Mouse (Mus musculus): ENCODE data around the gene Zp2.
A peak's percentile ranks its signal among the peaks of the same experiment; 100 is the strongest.

The Zp2 gene

DNA sequence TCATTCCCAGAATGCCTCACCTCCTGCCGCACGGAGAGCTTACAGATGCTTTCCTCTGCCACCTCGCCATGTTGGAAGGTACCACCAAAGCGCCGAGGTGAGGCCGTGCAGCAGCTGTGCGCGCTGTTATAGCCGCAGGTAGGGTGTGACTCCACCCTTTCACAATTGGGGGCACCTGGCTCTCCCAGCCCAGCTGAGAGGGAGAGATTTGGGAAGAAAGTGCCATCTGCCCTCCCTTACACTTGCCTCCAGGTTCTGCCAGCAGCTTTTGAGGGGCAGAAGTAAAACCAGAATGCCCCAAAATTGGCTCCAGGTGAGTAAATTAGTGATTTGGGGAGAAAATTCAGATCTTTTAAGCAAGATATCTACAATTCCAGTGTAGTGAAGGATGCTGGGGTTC lies at the start of gene Zp2:
TSS of gene Zp2 (minus strand) at position 101 of the 400 bp plus-strand sequence.
- no peak for DNase-seq

DNA sequence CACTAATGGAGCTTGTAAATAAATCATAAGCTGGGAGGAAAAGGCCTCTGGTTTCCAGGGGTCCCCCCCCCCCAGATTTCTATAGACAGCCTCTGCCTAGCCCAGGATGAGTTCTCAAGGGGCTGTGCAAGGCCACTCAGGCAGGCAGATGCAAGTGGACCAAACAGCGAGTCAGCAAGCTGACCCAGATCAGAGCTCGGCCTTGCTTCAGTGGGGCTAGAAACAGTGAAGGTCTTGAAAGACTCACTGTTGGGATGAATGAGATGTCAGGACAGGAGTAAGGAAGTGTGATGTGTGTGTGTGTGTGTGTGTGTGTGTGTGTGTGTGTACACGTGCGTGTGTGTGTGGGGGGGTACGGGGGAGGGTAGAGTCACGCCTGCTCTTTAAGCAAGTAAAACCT lies 47.7 kb upstream of the Zp2 start:
- no peak for DNase-seq

DNA sequence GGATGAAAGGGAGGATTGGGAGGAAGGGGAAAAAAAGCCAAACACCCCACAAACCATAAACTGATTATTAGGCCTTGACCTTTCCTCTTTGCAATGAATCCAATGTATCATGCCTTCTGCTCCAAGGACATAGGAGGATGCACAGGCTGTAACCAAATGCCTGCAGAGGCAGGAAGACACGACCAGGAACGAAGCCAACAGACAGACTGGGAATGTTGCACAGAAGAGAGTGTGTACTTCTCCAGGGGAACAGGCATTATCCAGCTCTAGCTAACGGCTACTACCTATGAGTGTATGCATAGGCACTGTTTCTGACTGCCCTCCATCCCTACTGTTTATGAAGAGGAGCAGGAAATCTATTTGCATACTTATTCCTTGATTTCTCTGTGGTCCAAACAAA lies 47.1 kb upstream of the Zp2 start:
- no peak for DNase-seq

DNA sequence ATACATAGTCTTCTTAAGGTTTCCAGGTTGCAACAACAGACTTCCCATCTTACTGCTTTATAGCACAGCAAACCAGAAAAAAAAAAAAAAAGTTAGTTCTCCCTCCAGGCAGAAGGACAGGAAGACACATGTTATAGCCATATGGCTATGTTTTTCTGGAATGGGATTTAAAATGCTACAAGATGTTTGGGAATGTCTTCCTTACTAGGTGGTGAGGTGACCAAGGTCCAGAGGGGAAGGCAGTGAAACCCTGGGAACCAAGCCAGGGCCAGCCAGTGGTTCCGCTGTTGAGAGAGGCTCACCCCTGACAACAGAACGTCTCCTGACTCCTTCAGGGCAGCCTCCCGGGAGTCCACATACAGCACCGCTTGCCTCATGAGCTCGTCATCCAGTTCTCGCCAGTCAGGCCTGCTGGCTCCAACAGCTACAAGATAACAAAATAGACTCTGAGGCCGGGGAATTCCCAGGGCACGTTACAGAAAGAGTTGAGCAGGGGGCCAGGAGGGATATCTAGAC lies 45.1 kb upstream of the Zp2 start:
- DNase-seq: peak; percentile 85

DNA sequence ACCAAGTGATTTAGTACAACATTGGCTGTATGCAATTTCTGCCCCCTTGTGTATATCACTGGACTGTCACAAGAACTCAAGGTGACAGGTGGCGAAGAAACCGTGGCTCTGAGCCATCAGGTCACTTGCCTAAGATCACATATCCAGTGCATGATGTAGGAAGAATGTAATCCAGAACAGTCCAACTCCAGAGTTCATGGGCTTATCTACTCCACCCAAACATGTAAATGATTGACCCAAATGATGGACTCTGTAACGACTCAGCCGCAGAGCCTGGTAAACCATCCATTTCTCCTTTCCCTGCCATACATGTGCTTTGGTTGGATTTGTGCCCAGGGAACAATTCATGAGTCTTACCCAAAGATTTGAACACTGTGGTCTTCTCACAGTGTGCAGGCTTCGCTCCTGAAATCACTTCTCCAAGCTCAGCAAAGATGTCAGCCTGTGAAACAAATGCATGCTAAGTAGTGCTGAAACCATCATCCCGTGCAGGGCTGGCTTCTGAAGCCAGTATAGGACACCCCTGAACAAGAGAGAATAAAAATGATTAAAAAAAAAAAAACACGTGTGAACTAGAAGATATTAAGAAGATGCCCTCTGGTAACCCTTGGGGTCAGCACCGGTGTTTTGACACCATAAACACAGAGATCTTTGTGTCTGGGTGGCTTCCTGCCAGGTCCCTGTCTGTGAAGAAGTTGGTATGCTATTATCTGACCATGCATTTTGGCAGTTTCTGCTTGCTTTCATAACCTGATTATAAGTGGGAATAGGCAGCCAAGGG lies 44.5 kb upstream of the Zp2 start:
- DNase-seq: peak; percentile 80

DNA sequence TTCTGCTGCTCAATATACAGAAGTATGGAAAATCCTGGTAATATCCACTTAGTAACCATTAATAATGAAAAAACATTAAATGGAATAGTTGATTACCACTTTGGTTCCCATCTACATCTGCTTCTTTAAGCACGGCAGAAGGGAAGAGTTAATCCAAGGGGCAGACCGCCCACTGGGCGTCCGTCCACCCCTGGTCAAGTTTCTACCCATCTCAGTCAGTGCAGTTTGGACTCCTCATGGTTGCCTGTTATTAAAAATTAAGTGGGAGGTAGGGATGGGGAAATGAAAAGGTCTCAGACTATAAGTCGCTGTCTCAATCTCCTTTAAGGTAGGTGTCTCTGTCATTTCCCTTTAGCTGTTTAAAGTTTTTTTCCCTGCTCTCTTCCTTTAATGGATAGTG lies 43.9 kb upstream of the Zp2 start:
- no peak for DNase-seq

DNA sequence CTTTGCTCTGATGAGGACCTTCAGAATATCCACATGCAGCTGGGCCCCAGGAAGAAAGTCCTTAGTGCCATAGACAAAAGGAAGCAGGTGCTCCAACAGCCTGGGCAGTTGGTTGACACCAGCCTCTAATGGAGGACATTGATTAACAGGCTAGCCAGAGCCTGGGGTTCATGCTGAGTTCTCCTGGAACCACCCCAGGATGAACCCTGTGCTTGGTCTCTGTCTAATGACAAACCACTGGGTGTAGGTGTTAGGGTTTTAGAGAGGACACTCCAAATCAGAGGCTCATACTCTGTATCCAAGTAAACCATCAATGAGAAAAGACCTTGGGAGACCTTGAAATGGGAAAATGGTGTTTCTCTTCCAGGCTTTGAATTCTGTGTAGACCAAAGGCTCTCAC lies 37.8 kb upstream of the Zp2 start:
- DNase-seq: no peak

DNA sequence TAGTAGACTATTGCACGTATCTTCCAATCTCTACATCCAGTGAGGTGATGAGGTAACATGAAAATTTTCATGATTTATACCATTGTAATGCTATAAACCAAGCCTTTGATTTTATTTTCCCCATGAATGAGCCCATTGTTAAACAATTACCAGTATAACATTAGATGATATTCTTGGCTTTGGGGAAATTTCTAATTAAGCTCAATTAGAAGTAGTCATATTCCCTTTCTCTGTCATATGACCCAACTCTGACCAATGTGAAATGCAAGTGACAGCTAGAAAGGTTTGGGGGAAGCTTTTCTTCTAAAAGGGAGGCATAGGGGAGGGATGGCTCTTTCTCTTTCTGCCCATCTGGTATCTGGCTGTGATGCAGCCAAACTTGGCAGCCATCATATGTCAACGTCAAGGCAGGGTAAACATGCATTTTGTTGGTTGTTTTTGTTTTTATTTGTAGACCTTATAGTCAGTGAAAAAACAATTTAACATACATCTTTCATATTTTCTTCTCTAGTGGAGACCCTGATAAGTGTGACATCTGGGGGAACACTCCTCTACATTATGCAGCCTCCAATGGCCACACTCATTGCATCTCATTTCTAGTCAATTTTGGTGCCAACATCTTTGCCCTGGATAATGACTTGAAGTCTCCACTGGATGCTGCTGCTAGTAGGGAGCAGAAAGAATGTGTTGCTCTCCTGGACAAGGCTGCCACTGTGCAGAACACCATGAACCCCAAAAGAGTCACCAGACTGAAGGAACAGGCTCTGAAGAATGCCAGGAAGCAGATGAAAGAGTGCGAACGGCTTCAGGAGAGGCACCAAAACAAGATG lies 36.5 kb upstream of the Zp2 start:
- DNase-seq: no peak

DNA sequence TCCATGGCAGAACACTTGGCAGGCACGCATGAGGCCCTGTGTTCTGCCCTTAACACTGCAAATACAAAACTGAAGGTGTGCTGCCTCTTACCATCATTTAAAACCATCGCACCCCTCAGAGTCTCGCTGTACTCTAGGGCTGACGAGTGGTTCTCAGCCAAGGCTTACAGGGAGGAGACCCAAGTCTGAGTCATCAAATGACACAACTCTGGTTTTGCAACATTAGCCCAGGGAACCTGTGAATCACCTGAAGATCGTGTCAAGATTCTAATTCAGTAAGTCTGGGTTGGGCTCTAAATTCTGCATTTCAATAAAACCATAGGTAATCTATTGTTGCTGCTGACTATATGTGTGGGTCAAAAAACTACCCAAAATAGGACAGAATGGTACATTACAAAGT lies 35.5 kb upstream of the Zp2 start:
- no peak for DNase-seq

DNA sequence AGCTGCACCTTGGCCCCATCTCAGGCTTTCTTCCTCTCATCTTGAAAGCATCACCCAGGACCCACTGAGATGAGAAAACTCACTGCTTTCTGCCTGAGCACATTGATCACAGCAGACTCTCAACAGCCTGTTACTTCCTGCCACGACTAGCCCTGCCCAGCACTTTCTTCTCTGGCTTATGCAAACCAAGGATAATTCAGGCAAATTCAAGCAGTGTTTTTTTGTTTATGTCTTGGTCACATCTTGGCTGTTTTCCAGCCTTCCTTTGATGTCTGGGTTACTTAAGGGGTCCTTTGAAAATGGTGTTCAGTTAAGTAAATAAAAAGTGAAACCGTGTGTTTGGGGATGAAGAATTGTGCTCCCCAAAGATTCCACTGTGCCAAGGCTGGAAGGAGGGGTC lies 33.8 kb upstream of the Zp2 start:
- DNase-seq: no peak

DNA sequence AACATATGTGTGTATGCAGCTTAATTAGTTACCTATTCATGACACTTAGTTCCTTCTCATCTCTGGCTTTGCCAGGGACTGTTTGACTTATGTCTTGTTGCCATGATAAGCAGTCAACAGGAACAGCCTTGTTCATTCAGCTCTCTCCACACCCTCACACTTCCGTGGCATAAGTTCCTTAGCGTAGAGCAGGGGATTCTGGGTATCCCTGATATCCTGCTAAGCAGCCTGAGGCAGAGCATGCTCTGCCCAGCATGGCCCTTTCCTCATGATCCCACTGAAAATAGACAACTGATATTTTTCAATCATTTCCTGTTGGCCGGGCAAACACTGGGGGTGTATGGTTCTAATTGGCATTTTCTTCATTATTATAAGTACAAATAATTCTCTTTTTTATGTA lies 32.5 kb upstream of the Zp2 start:
- DNase-seq: no peak

DNA sequence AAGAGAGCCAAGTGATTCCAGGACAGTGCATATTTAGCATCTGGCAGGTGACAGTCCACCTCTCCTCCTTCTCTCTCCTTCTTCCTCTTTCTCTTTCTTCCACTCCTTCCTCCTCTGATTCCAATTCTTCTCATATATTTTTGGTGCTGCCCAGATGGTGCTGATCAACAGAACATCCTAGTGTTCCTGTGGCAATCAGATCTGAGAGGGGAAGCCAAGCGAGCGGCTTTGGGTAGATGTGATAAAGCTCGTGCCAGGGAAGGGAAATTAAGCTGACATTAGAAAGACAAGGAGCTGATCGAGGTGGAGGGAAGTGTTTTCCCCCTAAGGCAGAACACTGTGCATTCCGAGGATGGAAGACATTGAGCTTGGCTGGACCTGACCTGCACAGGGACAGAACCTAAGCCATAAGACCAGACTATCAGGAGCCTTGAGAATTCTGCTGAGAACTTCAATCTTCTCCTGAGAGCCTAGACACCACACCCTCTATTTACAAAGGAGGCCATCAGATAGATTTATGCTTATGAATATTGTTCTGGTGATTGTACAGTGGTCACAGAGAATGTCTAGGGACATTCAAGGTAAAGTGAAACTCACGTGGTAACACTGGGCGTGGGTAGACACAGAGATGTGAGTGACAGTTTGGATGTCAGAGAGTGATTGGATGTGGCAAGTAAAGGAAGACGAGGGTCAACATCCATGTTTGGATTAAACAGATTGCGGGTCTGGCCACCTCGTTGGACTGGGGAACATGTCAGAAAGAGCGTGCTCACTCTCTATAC lies 29.8 kb upstream of the Zp2 start:
- no peak for DNase-seq

DNA sequence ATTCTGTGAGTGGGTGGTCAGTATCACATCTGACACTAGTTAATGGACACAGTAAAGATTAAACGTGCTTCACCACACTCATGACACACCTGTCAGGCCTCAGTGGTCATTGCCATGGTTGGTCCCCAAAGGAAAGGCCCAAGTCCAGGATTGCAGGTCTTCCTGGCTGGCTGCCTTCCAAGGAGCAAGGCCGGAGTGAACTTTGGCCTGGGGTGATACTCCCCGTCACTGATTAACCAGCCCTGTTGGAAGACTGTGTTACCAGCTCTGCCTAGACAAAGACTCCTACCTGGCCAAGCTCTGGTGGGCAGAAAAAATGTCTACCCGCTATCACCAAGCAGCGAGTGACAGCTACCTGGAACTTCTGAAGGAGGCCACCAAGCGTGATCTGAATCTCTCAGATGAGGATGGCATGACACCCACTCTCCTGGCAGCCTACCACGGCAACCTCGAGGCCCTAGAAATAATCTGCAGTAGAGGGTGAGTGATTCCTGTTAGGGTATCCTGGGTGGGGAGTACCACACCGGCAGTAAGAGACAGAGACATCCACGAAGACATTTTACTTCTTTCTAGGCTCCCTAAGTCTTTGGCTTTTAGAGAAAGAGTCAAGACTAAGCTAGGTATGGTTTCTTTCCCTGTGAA lies 28.6 kb upstream of the Zp2 start, which contains the start of gene Anks4b:
TSS of gene Anks4b (plus strand) at position 256 of the 642 bp plus-strand sequence.
- peak; percentile 92 for DNase-seq

DNA sequence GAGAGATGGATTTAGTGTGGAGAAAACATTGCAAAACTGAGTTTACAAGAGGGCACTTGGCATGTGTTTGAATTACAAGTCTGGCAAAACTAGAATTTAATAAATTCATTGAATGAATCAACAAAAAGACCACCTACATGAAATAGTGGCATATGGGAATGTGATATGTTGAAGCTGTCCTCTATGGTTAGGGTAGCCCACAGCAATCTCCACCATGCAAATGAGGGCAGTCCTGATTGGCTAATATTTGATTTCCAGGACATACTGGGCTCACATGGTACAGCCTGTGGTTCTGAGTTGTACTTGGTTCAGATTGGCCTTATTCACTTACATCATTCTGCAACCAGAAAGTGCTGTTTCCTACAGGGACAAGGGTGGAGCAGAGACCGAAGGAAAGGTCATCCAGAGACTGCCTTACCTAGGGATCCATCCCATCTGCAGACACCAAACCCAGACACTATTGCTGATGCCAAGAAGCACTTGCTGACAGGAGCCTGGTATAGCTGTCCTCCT lies 27.2 kb upstream of the Zp2 start:
- DNase-seq: no peak

DNA sequence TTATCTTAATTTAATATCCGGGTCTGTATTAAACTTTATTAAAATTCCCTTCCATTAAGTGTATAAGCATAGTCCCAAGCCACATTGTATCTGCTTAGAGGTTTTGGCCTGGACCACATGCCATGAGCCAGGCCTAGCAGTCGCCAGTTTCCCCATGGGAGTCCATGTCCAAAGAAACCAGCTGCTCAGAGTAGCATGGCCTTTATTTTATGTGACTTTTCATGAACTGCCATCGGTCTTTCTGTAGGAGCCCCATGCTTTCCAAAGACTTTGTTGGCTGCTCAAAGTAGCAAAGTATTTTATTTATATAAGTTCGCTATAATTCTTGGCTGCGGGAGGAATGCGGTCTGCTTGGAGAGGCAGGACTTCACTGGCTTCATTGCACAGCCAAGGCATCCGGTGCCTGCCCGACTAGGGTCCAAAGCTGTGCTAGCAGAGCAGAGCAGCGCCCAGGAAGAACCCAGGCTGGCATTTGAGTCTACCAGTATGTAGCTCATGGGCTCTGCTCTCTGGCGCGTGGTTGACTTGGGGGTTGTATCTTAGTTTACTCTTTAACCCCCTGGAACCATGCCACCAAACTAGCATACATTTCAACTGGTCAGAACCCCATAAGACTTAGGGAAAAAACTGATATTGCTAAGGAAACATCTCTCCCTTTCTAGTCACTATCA lies 18.6 kb upstream of the Zp2 start:
- DNase-seq: peak; percentile 70

DNA sequence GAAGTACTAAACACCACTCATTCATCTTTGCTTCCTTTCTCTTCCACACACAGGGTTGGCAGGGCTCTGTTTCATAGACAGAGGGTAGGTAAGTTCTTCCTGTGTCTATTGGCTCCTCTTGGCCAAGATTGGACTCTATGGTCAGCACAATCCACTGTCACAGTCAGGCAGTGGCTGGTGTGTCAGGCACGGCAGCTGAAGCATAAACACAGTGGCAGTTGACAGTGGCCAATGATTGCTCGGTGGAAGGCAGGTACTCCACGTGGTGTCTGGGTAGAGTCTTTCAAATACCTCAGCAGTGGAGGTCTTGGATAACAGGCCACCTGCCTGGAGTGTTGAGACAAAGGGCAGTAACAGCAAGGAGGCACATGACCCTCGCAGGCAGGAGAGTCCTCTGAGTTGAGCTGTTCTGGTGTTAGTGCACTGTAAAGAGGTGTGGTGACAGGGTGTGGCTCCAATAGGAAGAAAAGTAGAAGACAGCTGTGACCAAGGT lies 13.1 kb upstream of the Zp2 start:
- no peak for DNase-seq

DNA sequence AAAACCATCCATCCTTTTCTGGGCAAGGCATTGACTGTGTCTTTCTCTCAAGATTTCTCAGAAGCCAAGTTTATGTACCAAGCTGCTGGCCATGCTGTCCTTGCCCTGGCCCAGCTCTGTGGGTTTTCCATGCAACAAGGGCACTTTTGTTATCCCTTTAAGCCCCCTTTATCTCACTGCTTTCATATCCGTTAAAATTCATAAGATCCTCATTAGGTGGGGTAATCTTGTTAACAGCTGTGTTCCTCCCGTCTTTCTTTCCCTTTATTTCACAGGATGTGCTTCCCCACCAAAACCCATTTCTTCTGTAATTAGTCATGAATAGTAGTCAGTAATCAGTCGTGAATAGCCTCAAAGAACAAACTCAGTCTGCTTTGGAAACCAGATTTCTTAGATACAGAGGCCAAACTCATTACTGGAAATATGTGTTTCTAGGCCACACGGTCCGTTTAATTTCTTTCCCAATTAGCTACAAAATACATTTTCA lies 12.5 kb upstream of the Zp2 start:
- DNase-seq: no peak

DNA sequence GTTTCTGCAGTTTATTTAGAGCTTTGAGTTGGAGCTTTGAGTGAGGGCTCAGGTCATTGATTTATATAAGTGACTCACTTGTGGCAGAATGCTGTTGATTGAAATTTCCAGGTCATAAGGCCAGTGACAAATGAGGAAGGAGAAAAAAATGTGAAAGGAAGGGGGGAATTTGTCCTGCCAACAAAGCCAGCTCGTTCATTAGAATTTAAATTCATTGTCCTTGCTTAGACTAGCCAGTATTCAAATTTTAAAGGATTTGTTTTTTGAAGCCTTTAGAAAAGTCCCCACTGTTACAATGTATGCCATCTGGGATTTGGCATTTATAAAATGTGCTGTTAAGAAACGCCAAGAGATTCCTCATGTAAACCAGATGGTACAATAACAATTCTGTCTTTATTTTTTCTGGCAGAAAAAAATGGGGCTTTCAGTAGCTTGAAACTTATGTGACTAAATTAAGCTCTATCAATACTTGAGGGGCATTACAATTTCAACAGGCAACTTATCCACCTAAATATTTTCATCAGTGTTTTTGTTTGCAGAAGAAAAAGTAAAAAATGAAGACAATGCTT lies 11.8 kb upstream of the Zp2 start:
- DNase-seq: no peak

DNA sequence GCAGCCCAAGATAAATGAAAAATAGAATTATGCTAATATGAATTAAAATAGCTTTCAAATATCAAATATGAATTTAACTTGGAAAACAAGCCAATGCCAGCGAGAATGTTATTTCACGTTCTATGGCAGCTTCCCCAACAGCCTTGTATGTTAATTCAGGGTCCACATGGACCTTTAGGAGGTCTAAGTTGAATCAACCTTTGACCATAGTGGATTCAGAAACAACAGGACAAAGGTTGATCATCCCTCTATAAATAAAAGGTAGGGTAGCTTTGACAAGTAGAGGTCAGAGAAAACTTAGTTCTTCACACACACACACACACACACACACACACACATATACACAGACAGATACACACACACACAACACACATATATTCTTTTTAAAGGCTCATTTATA lies 5.8 kb upstream of the Zp2 start:
- no peak for DNase-seq

DNA sequence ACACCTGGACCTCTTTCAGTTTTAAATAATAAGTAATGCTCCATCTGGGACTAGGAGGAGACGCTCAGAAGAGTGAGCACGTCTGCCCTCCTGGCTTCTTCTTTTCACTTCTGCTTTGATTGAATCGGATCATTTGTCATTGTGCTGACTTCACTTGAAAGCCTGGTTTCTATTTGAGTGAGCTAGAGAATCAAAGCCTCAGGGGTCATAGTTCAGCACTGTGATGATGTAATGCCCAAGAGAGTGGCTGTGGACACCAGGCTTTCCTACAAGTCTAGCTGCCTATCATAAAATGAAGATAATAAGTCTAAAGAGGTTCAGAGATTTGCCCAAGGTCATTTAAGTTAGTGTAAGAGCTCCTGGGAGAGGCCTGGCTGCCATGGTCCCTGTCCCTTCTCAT lies 5.2 kb upstream of the Zp2 start:
- peak; percentile 29 for DNase-seq

DNA sequence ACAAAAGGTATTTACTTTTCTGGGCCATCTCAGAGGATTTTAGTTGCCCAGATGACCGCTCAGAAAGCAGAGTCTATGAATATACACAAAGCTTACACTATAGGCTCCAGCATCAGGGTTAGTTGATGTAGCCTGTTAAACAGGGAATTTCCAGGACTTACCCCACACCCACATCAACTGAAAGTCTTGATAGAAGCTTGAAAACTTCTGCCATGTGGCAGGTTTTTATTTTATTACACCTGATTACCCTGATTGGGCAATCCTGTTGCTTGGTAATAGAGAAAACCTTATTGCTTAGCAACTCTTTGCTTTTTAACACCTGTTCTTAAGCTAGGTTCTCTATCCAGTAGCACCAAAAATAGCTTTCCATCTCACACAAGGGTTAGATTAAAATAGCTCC lies 2.3 kb downstream of the Zp2 start:
- DNase-seq: no peak

Measured in kidney, postnatal 14 days (tissue).